8 mouse cellular contexts compared by ENCODE assay signal in genomic region chr10:78351887-78352665, GRCm38 (mm10). TPM values are rescaled to one million over a fixed set of nuclear protein-coding genes. Genes with fewer than 3 reads are reported as not detected.
DNase-seq lines count a peak whose midpoint lies in the region; ATAC-seq and TF ChIP-seq lines count a peak whose summit lies in the region.

Gene Agpat3 (minus strand): TSS chr10:78352489.

- intact Hi-C loops in gastrocnemius, postnatal 14 days (cut with DNase I; ENCODE audit: low total_unique reads), result no loop called here
- intact Hi-C loops in left cerebral cortex, adult 2 months (cut with DNase I), result loop anchor here (2.0 to 5.0 kb wide), 2 partner anchors 37 to 50 kb away; no protein-coding TSS in a partner anchor

- TF ChIP-seq CTCF in left cerebral cortex, adult 2 months (IDR thresholded peaks at IDR 0.05), result no peak

- no peaks in the 10 kb centered on the region for H3K36me3 ChIP-seq in macrophage (ENCODE audit: inconsistent target)

- peak; percentile 45 for ATAC-seq in common myeloid progenitor, adult 5-6 weeks (replicated peaks; ENCODE audit: low read depth, poor library complexity, severe bottlenecking)

- peak; percentile 74 for DNase-seq in NIH3T3 (ENCODE audit: low read depth)
- peak; percentile 78 for DNase-seq in gastrocnemius, postnatal 14 days
- peak; percentile 72 for DNase-seq in induced T-regulatory cell, adult 2 months (ENCODE audit: low read depth)
- peak; percentile 67 to 70 for DNase-seq in left cerebral cortex, adult 2 months (ENCODE audit: extremely low spot score in 1 of 2, low spot score in 2 of 2)
- DNase-seq in right cerebral cortex, adult 18-20 months, result peak; percentile 70
- DNase-seq in urinary bladder, adult 2 months (ENCODE audit: low spot score), result peak; percentile 66

- peak within 1 kb of the TSS; percentile 91 for H3K27ac ChIP-seq in left cerebral cortex, adult 2 months
- no peak within 1 kb of the TSS for H3K27ac ChIP-seq in macrophage

- WGBS in macrophage (ENCODE audit: missing documents), result 1% methylated on average over 97 of the region's 113 CpGs

- no peaks in the 10 kb centered on the region for H3K79me2 ChIP-seq in macrophage (ENCODE audit: inconsistent target)

- H3K4me3 ChIP-seq in left cerebral cortex, adult 2 months, result peak within 1 kb of the TSS; percentile 91
- peak within 1 kb of the TSS; percentile 36 for H3K4me3 ChIP-seq in macrophage (ENCODE audit: inconsistent target)

RNA-seq across cellular contexts. Expression of gene Agpat3, which starts in this region (rescaled TPM):
- 8.2 and 12.7 TPM in 2 replicates for total RNA-seq in common myeloid progenitor, adult 5-6 weeks (2017)
- 100 to 1,000 TPM; 160 to 164 TPM for total RNA-seq in gastrocnemius, postnatal 14 days (2021)
- total RNA-seq in left cerebral cortex, adult 2 months (2021), result 100 to 1,000 TPM; 246 to 255 TPM
- total RNA-seq in macrophage (2018; cell fraction: chromatin; rRNA removed), result 100 to 1,000 TPM in 2 of 26 experiments, 10 to 100 TPM in 24; 13.8 to 114 (median 66.4) TPM
- 100 to 1,000 TPM in 2 of 26 experiments, 10 to 100 TPM in 24; 41.1 to 103 (median 63.1) TPM for total RNA-seq in macrophage (2018; cell fraction: cytosol; rRNA removed)
- total RNA-seq in macrophage (2018; cell fraction: nucleus; rRNA removed), result 100 to 1,000 TPM in 1 of 26 experiments, 10 to 100 TPM in 25; 21.5 to 104 (median 52.8) TPM
- 38.9 to 84.2 TPM (median 49.8 TPM) in 3 replicates for polyA plus RNA-seq in macrophage (2018)
- polyA plus RNA-seq in urinary bladder, adult 2 months (2012; rRNA removed), result 75.1 and 81.3 TPM in 2 replicates

Comparison
In these comparisons a context has a peak if more than half of its experiments do, and no peak if none do; other contexts are left out.
1. RNA of gene Agpat3 (total RNA-seq): 246 to 255 TPM in left cerebral cortex, adult 2 months and 160 to 164 TPM in gastrocnemius, postnatal 14 days; 8.2 to 12.7 TPM in common myeloid progenitor, adult 5-6 weeks; every median in the first group is over 10 times any median in the second.
2. Peak in every context shown above with its lines, with median percentiles within 50 percentile points of each other: DNase-seq.